Comparison of ENCODE assay signal across 21 mouse cellular contexts in genomic region chr8:111390837-111391236, GRCm38 (mm10). TPM values are rescaled to one million over a fixed set of nuclear protein-coding genes. Genes with fewer than 3 reads are reported as not detected.
"Had no signal": no experiment of that assay in that cellular context is flagged by ENCODE, and none has a peak within 500 bp of the region (broad histone marks: within the 10 kb centered on the region; RNA-seq: fewer than 3 reads in every experiment).

No protein-coding gene starts in this region.

- H3K4me2 ChIP-seq: limb, embryonic 13.5 days; liver, embryonic 12.5 days; liver, embryonic 15.5 days; lung, embryonic 15.5 days; midbrain, embryonic 13.5 days had no signal

- H3K4me3 ChIP-seq: limb, embryonic 10.5 days; limb, embryonic 13.5 days; liver, embryonic 12.5 days; liver, embryonic 15.5 days; lung, embryonic 15.5 days; megakaryocyte, embryonic 14.5 days; midbrain, embryonic 10.5 days; midbrain, embryonic 13.5 days; myocyte had no signal

- H3K27ac ChIP-seq: kidney, postnatal 0 days; limb, embryonic 10.5 days; limb, embryonic 13.5 days; liver, embryonic 12.5 days; liver, embryonic 15.5 days; lung, embryonic 15.5 days; midbrain, embryonic 10.5 days; midbrain, embryonic 13.5 days had no signal

- H3K9me3 ChIP-seq: limb, embryonic 10.5 days; limb, embryonic 13.5 days; liver, embryonic 12.5 days; liver, embryonic 15.5 days; lung, embryonic 15.5 days; megakaryocyte, embryonic 14.5 days; midbrain, embryonic 10.5 days; midbrain, embryonic 13.5 days had no signal

- ATAC-seq: inflammation-experienced regulatory T-cells, adult 6 months; liver, embryonic 12.5 days; midbrain, embryonic 13.5 days; midbrain, embryonic 16.5 days had no signal

- H3K9ac ChIP-seq: limb, embryonic 13.5 days; liver, embryonic 12.5 days; liver, embryonic 15.5 days; lung, embryonic 15.5 days; midbrain, embryonic 13.5 days had no signal

- H3K36me3 ChIP-seq: limb, embryonic 10.5 days; limb, embryonic 13.5 days; liver, embryonic 12.5 days; liver, embryonic 15.5 days; lung, embryonic 15.5 days; midbrain, embryonic 10.5 days; midbrain, embryonic 13.5 days had no signal

- DNase-seq: liver; lung, postnatal 10 days; lung, postnatal 36 days; thymus, adult 2 months; thymus, postnatal 14 days; thymus, postnatal 4 days had no signal

RNA-seq across cellular contexts. Expression of gene Fa2h, which starts 2.8 kb away (rescaled TPM):
- total RNA-seq: monocyte, adult 5-6 weeks had no signal
- polyA plus RNA-seq: limb, embryonic 10.5 days; limb, embryonic 13.5 days; liver, embryonic 12.5 days; liver, embryonic 15.5 days; neural tube, embryonic 11.5 days had no signal

RNA-seq across cellular contexts. Expression of gene Mlkl, which starts 52.9 kb away (rescaled TPM):
- polyA plus RNA-seq: neural tube, embryonic 14.5 days had no signal
